Comparison of ENCODE assay signal across 17 mouse cellular contexts in genomic region chr7:130600546-130600945, GRCm38 (mm10). TPM values are rescaled to one million over a fixed set of nuclear protein-coding genes. Genes with fewer than 3 reads are reported as not detected.
"Had no signal": no experiment of that assay in that cellular context is flagged by ENCODE, and none has a peak within 500 bp of the region (broad histone marks: within the 10 kb centered on the region; RNA-seq: fewer than 3 reads in every experiment).

No protein-coding gene starts in this region.

- H3K9me3 ChIP-seq: liver, embryonic 13.5 days; midbrain, embryonic 12.5 days; neural tube, embryonic 13.5 days; stomach, embryonic 15.5 days had no signal

- H3K4me1 ChIP-seq: liver, embryonic 13.5 days had no signal

- H3K27ac ChIP-seq: kidney, postnatal 0 days; layer of hippocampus, adult 2 months; liver, embryonic 13.5 days; midbrain, embryonic 12.5 days; neural tube, embryonic 13.5 days; stomach, embryonic 15.5 days had no signal

- H3K9ac ChIP-seq: liver, embryonic 13.5 days; midbrain, embryonic 12.5 days; neural tube, embryonic 13.5 days; stomach, embryonic 15.5 days had no signal

- H3K4me2 ChIP-seq: liver, embryonic 13.5 days; midbrain, embryonic 12.5 days; neural tube, embryonic 13.5 days; stomach, embryonic 15.5 days had no signal

- DNase-seq: kidney, adult 2 months; kidney, postnatal 25 days; layer of hippocampus, adult 9-11 months; liver, embryonic 13.5 days; lung, adult 2 months; retina, postnatal 1 day; right cerebral cortex, postnatal 25 days; spleen, adult 18-20 months; thymus, adult 18-20 months; thymus, postnatal 36 days had no signal

- H3K4me3 ChIP-seq: layer of hippocampus, adult 2 months; liver, embryonic 13.5 days; midbrain, embryonic 12.5 days; myocyte; neural tube, embryonic 13.5 days; stomach, embryonic 15.5 days had no signal

- H3K36me3 ChIP-seq: liver, embryonic 13.5 days; midbrain, embryonic 12.5 days; neural tube, embryonic 13.5 days; stomach, embryonic 15.5 days had no signal

- H3K27me3 ChIP-seq: liver, embryonic 13.5 days; neural tube, embryonic 13.5 days; stomach, embryonic 15.5 days had no signal

RNA-seq across cellular contexts. Expression of gene Tacc2, which starts 23.3 kb away (rescaled TPM):
- total RNA-seq: monocyte, adult 5-6 weeks had no signal
